Mouse (Mus musculus) fibroblast of lung, adult 2 months (primary cell): ENCODE results near the gene Snx7.

Experiments used
- DNase-seq: peaks from one replicate; pipeline ENCODE4 v3.0.0-alpha.2; 2011; ENCODE audit warnings: low read depth

Gene Snx7

DNA sequence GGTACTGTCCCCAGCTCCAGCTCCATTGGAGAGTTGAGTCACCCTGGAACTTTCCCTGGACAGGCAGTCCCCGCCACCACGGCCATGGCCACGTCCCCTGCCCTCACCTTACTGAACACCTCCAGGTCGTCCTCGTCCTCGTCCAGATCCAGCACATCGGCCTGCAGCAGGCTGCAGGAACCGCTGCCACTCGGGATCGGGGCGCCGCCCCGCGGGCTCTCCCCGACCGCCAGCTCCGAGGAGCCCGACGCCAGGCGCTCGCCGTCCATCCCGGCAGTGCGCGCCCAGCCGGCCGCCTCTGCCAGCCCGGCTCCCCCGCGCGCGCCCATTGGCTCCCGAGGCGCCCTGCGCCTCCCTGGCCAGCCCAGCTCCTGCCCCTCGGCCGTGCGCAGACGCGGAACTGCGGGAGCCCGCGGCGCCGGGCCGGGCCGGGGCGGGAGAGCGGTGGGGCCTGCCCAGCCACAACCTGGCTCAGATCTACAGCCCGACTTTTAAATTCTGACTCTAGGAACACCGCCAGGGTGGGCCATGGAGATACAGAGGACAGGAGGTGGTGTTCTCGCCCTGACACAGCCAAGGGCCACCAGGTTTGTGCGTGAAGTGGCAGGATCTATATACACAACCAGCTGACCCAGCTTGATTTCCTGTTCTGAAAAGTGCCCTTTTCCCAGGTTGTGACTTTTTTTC is at the start of gene Snx7:
TSS of gene Snx7 (minus strand) at position 300 of the 687 bp plus-strand sequence.
- peak; percentile 59 for DNase-seq

DNA sequence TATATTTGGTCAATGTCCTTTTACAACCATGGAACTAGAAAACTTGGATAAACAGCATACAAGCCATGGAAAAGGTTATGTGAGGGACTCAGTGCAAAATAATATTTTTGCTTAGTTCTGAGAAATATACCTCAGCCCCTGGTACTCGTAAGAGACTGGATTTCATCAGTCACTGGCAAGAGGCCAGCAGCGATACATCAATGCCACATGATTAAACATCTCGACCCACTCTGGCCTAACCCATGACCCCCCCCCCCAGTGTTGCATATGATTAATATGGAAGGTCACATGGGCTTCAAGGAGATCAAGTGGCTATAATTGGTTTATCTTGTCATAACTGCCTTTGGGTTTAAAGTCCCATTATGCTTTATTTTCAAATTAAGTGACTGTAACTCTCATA is 46.7 kb upstream of the Snx7 start:
- no peak for DNase-seq

DNA sequence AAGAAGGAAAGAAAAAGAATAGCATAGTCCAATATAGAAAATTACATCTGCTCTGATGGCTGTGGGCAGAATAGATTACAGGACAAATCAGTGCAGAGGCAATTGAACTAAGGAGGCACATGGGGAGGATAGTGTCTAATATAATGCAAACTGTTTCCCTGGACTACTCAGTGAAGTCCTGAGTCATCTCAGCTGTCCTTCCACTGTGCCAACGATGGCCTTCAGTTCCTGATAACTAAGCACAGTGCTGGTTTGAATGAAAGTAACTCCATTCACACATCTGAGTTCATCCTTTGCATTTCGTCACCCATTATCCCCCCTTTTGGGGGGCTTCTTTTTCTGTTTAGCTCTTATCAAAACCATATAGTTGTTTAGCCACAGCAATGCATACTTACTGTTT is 25.0 kb upstream of the Snx7 start:
- no peak for DNase-seq

DNA sequence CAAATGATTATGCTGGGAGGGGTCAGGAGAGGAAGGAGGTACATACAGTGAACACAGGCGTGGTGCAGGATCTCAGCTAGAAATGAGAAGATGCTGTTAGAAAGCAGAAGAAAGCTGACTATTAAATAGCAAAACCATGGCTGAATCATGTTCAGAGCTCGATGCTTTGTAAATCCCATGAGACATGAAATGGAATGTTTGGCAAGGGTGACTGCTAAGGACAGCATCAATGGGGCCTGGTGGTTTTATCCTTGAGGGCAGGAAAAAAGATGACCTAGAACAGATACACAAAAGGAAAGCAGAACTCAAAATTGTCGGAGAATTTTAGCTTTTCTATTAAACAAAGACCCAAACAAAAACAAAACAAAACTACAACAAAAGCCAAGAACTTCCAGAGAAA is 6.7 kb upstream of the Snx7 start:
- DNase-seq = no peak

DNA sequence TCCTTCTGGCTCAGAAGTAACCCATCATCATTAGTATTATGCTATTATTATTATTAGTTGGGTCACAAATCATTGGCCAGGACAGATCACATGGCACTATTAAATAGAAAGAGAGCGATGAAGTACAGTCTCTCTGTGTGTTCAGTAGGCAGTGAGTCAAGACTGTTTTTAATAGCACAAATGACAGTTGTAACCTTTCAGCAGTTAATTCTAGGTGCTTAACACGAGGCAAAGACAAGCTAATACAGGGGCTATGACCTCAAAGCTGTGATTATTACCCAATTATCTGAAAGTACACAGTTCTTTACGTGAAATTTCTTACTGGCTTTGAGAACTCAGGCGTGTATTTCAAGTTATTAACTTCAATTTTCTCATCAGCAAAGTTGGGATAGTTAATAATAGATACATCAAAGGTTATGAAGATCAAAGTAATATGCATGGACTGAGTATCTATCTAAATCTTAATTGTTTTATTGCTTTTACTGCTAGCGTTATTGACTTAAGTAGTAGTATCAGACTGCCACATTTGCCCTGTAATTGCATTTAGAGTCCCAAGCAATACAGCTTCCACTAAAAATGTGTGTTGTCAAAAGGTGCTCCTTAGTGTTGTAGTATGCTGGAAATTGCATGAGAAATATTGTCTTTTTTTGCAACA is 4.6 kb upstream of the Snx7 start:
- DNase-seq = no peak

DNA sequence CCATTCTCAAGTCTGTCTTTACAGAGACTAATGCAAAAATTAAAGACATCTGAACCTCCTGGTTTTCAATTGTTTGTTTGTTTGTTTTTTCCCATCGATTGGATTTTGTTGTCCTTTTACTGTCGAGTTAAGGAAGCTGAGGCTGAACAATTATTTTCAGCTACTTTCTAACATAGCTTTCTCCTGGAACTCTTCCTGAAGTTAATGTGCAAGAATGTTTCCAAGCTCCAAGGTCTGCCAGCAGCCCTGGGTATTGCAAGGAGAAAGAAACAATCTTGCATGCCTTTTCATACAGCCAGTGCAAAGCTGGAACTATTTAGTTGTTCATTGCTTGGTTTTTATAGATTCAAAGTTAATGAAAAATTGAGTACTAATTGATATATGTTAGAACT is 584 bp upstream of the Snx7 start:
- no peak for DNase-seq

DNA sequence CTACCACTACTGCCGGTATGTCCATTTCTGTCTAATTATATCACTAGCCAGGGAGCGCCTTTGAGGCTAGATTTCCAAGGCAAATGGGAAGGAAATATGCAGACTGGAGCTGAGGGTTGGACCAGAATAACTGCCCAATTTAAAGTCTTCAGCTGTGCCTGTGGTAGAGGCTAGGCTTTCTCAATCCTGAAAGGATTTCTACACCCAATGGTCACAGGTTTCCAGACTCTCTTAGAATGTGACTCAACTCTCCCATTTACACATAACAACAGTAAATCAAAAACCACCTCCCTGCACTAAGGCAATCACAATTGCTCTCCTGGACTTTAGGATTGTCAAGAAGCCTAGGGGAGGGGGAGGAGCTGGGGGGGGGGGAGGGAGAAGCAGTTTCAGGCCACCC is 645 bp downstream of the Snx7 start:
- DNase-seq = peak; percentile 53

DNA sequence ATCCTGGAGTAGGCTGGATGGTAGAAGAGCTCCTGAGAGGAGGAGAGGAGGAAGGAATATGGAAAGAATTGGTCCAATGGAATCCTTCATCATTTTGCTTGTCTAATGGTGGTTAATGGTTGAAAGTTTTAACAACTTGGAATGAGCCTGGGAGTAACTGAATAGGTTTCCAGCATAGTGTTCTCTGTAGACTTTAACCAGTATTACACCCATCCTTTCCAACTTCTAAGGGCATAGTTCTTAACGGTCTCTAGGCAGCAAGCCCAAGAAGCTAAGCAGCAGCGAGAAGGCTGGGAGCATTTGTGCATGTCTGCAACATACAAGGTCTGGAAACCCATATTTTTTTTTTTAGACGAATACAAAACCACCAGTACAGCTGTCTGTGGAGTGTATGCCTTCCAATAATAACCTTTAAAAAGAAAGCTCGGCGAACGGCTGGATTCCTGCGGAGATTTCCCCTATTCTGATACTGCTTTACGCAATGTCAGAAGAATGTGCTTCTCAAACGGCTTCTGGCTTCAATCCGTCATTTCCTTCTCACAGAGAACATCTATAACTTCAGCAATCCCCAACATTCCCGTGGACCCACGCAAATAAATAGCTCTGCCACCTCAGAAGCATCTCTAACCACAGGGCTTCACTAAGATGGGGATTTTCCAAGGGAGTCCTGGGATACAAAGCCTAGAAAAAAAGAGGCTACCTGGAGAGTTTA is 1.9 kb downstream of the Snx7 start:
- no peak for DNase-seq

DNA sequence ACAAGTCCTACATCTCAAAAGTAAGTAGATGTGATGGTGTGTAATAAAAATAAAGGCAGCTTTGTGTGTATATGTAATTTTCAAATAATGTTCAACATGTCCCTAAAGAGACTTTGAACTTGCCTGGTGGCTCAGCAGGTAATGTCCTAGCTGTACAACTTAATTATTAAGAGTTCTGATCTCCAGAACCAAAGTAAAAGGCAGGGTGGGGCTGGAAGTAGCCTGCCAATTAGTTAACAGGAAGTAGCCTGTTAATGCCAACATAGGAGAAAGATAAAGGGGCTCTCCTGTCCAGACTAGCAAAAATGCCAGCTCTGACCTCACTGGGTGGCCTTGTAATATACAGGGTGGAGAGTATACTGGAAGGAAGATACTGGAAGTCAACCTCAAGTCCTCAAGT is 3.1 kb downstream of the Snx7 start:
- DNase-seq = no peak

DNA sequence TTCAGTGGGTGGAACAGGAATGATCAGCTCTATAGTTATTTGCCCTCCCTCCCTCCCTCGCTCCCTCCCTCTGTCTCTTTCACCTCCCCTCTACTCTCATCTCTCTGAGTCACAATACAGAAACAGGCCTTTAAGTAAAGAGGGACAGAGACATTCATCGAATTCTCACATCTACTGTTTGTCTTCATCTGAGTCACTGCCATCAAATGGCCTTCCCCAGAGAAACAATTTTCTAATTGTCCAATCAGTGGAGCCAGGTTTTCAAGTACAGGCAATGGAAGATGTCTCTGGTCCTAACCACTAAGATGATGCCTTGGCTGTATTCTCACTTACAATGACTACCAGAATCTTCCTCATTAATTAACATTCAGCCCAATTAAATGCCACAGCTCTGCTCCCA is 5.8 kb downstream of the Snx7 start:
- DNase-seq = no peak

DNA sequence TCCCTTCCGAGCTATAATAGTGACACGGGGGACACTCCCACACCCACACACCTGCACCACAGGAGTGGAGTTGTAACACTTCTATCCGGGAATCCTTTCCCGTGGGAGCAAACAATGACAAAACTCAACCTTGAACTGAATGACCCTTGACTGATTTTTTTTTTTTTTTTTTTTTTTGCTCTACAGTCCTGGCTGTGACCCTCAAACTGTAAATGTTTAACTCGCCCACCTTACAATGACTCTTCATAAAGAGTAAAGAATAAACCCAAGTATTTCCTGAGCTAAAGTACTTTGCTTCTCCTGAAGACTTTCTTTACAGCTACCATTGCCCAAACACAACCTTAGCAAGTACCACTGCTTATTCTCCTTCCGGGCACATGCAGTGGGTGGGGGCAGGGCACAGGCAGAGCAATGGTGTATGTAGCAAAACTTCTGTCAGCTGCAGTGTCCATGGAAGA is 6.7 kb downstream of the Snx7 start:
- no peak for DNase-seq

DNA sequence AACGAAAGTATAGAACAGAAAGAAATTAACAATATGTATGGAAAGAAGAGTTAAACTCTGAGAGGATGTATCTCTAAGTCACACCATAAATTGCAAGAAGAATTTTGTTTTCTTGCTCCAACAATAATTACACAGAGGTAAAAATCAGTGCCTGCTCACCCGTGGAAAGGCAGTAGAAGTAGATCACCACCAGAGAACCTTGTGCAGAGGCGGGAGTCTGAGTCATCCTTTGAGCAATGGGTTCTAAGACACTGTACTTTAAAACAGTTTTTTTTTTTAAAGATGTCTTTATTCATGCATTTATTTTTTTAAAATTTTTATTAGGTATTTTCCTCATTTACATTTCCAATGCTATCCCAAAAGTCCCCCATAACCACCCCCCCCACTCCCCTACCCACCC is 9.7 kb downstream of the Snx7 start:
- DNase-seq = no peak

DNA sequence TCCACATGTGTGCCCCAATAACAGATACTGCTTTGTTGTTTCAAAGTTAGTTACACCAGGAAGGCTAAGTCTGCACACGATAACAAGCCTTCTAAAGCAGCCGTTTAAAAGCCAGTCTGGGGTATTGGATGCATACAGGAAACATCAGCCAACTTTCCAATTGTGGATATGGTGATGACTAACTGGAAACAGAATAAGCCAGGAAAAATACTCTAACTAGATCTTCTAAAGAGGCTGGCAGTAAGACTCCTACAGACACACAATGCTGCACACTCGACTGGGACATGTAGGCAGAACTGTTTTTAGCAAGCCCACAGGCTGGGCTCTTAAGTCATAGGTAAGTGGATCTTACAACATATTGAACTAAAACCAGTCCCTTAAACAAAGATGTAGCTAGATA is 15.0 kb downstream of the Snx7 start:
- peak; percentile 51 for DNase-seq

DNA sequence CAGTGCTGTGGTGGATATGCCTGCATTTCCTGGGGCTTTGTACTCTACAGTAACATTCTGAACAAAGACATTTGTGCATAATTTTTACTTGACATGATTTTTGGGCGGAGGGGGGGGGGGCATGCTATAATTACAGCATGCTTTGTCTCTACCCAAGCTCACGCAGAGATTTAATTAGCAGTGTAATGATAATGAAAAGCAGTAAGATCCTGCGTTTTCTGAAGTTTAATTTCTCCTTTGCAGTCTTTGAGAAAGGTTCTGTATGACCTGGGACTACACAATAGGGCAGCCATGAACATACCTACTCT is 16.7 kb downstream of the Snx7 start:
- no peak for DNase-seq

DNA sequence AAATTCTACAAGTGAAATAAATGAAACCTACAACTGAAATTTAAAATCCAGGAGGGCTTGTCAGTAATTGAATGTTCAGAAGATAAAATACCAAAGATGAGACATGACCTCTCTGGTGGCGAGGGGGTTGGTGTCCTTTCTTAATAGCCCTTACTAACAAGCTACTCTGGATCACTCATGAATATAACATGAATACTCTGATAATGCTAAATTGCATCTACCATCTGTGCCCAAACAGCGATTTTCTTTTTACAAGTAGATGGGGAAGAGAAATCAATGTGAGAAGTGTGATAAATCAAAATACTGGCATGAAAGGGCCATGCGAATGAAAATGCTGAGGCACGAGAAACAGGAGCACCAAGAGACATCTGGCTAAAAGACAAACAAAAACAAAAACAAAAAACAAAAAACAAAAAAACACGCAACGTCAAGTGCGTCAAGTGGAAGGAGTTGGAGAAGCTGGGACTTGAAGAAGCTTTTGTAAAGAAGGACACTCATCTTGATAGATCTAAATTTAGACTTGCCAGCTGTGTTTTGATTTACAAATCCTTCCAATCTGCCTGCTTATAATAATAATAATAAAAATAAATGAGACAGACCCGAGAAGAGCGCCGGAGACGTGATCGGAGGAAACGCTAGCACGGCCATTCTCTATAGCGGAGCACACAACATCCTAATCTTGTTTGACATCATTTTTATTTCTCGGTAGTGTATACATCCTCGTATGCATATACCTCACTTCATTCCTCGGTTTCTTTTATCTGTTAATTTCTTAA is 17.3 kb downstream of the Snx7 start:
- DNase-seq = no peak

DNA sequence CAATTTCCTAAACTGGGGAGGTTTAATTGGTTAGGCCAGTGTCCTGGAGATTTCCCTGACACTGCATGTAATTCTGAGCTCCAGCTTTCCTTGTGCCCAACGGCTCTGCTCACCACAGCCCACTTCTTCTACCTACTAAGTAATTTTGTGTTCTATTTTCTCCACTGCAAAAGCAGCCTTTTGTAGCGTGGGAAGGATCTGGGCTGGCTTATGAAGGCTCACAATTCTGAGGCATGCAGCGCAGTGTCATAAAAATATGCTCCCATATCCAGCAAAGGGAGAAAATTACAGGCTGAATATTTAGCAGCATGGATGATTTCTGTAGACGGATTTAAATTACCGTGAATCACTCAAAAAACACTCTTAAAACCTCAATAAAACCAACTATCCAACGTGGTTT is 19.9 kb downstream of the Snx7 start:
- DNase-seq = no peak

DNA sequence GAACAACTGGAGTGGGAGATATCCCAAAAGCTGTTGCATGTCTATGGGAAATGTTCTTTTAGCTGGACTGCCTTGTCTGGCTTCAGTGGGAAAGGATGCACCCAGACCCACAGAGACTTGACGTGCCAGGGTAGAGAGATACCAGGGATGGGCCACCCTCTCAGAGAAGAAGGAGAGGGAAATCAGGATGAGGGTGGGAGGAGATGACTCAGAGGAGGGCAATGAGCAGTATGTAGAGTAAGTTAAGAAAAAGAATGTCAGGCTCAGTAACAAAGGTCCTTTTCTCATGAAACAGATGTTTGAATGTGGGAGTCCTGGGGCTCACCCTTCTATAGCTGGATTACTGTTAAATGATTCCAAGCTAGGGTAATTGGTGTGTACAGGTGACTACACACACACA is 26.1 kb downstream of the Snx7 start:
- DNase-seq = no peak

DNA sequence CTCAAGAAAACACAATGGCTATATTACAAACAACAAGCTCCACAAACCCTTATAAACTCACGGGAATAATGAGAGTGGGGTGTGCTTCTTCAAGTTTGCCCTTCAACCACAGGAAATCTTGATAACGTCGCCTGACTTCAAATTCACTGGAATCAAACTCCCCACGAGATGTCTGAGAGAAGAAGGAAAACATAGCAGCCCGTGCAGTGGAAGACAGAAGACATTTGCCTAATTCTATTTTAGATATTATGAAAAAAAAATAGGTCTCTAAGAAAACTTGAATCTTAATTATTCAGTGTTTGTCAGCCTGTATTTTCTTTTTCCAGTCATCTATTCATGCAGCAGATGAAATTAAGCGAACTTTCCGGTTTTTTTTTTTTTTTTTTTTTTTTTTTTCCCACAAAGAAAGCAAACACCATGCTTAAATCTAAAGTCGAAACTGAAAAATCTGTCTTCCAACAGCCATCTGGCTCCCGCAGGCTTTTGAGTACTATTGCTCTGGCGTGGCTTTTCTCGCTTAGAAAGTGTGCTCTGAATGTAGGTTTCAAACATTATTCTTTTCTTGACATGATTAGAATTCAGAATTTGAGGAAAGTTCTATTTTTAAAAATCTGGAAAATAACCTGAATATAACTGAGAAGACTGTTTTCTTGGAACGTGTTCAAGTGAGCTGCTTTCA is 28.7 kb downstream of the Snx7 start:
- no peak for DNase-seq

DNA sequence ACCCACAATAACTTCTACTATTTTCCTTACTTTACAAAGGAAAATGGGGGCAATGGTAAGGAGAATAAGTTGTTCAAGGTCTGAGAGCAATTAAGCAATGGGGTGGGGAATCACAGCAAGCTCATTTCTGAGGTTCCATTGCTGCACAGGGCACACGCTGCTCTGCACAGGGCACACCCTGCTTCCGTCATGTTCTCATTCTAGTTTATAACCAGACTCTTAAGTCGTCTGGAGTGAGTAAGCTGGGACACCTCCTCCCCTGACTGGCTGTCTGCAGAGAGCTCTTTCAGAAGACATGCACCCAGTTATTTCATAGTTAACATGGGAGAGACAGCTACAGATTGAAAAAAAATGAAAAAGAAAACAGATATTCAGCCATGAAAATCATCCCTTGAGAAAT is 30.7 kb downstream of the Snx7 start:
- no peak for DNase-seq

DNA sequence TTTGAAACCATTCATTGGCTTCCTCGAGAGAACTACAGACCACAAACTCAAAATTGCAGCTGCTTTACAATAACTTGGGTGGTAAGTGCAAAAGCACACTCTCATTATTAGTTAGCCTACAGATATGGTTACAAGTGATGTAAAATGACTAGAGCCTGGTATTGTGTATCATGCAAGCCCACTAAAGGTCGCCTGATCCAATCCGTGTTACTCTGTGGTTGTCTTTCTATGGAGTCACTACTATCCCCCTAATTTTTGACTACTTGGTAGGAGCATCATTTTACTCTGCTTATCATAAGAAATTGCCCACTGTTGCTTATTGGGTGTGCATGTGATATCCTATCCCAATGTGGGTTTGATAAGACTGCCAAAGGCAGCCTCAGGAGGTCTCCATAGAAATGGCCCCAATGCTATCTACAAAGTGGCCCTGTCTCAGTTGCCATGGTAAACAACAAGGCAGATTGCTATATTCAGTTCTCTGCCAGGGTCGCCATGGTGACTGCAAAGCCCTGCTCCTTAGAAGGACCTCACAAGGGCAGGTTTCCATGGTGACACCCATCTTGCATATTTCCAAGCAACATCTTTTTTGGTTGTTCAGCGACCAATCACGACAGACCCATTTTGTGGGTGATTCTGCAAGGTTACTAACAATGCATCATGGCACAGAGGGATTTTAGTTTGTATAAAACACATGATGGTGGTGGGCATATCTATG is 42.1 kb downstream of the Snx7 start:
- no peak for DNase-seq

DNA sequence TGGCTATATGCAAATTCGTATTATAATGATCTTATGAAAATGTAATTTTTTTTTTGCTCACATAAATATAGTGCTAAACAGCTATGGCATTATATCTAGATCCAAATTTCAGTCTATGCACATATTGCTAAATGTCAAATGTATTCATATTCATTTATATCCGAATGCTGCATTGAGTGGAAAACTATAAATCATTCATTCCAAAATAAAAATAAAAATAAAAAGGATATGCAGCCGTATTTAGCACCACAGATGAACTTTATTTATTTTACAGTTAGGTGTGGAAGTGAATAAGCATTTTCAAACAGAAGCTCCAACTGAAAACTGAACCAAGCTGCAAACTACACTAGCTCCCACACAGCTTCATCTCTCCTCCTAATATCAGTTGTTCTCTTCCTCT is 45.5 kb downstream of the Snx7 start:
- DNase-seq = no peak

DNA sequence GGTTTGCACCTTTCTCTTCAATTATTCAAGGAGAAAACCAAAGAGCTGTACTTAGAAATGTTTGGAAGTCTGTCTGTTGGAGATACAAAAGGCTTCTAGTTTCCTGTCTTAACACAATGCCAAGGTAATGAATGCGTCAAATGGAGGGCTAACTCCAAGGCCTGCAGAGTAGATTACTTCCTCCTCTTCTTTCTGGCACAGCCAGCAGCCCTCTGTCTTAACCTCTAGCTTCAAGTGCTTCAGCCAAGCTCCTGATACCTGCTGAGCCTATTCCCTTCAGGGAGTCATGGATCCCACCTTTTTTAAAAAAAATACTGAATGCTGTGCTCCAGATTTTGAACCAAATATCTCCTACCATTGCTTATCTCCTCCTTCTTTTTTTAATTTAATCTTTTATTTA is 51.1 kb downstream of the Snx7 start:
- DNase-seq = no peak
